Mouse (Mus musculus) bone marrow macrophage, adult 2 months (primary cell): Measurements from ENCODE around the gene A730049H05Rik. TPM values are rescaled to one million over a fixed set of nuclear protein-coding genes. Genes with fewer than 3 reads are reported as not detected.

Experiments used
- H3K27ac ChIP-seq: 2 replicates; pipeline ENCODE4 v1.5.1; 2012; ENCODE audit warnings: low read depth, low read length; ENCODE audit not compliant: insufficient read depth
- H3K4me1 ChIP-seq: 2 replicates; pipeline ENCODE4 v1.6.1; 2012; ENCODE audit warnings: low read length; ENCODE audit not compliant: control insufficient read depth, insufficient read depth
- H3K4me3 ChIP-seq: 2 replicates; pipeline ENCODE4 v1.5.1; 2012; ENCODE audit warnings: mild to moderate bottlenecking, low read length, moderate library complexity; ENCODE audit not compliant: insufficient read depth
- CTCF ChIP-seq: IDR thresholded peaks from 2 replicates; pipeline ENCODE4 v1.5.1; 2012; ENCODE audit warnings: low read depth, mild to moderate bottlenecking, low read length, moderate library complexity
- POLR2A ChIP-seq: IDR thresholded peaks from 2 replicates; pipeline ENCODE4 v1.6.1; 2012; ENCODE audit warnings: mild to moderate bottlenecking, low read depth, low read length, borderline replicate concordance
- polyA plus RNA-seq: library from polyadenylated mRNA; stranded (reverse); fragments of >200 nt; gene quantifications from 2 replicates; pipeline ENCODE4 v1.2.4, GENCODE M21; 2012; ENCODE audit not compliant: missing spikeins, insufficient read depth, insufficient read length

A730049H05Rik gene
- polyA plus RNA-seq, 1 experiment = not detected

DNA sequence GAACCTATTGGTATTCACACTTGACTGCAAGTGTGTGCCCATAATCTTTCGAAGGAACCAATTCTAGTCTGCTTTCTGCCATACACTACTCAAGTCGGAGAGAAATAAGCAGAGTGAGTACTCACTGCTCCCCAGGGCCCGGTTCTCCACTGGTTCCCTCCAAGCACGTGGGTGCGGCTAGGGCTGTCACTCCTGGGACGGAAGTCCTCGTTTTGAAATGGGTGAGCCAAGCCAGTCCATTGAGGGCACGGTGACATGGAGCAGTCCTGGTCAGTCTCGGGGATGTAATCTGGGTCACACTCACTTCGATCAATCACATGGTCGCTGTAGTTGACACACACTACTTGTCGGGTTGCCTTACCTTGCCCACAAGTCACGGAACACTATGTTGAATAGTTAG, 41.5 kb downstream of the A730049H05Rik start:
- Histone ChIP-seq H3K27ac (no peak overlapping the region), H3K4me1 (no peaks in the 10 kb centered on the region), H3K4me3 (no peak overlapping the region)
- TF ChIP-seq POLR2A = no peak
- TF ChIP-seq CTCF = no peak

GRCm38 (mm10) chr6:92858721-92859510, 42.6 kb downstream of the A730049H05Rik start:
- no peaks in the 10 kb centered on the region for H3K4me1 ChIP-seq
- no peak overlapping the region for H3K27ac ChIP-seq
- no peak overlapping the region for H3K4me3 ChIP-seq
- TF ChIP-seq CTCF (no peak), POLR2A (no peak)

- no peaks in the 10 kb centered on the region for H3K4me1 ChIP-seq
- H3K4me3 ChIP-seq = no peak overlapping the region
- no peak overlapping the region for H3K27ac ChIP-seq
- TF ChIP-seq CTCF = no peak
- TF ChIP-seq POLR2A = no peak
Observed at GRCm38 (mm10) chr6:92860285-92860912, 44.1 kb downstream of the A730049H05Rik start.

DNA sequence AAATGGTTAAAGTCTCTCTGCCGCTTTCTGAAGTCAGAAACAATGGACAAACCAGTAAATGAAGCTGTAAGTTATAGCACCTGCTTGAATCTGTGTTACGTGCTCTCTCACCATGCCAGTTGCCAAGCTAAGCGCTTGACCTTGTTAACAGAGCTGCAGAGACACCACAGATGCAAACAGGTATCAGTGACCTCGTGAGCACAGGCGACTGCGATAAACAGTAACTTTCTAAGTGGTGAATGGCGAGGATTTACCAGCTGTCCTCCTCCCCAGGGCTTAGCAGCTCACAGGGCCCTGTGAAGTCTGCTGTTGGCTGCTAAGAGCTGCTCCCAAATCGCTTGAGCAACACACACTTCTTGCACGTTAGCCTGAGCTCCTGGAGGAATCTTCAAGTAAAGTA, 46.3 kb downstream of the A730049H05Rik start:
- TF ChIP-seq CTCF (no peak), POLR2A (no peak)
- H3K4me1 ChIP-seq = no peaks in the 10 kb centered on the region
- H3K4me3 ChIP-seq = no peak overlapping the region
- H3K27ac ChIP-seq = no peak overlapping the region

- TF ChIP-seq POLR2A (no peak), CTCF (no peak)
- Histone ChIP-seq H3K4me3 (no peak within 1 kb of the TSS), H3K27ac (no peak within 1 kb of the TSS), H3K4me1 (no peaks in the 10 kb centered on the region)
Observed at GRCm38 (mm10) chr6:92869089-92869581, 52.9 kb downstream of the A730049H05Rik start, which contains the start of gene Gm15737. Gene Gm15737 (plus strand): TSS chr6:92869357.

DNA sequence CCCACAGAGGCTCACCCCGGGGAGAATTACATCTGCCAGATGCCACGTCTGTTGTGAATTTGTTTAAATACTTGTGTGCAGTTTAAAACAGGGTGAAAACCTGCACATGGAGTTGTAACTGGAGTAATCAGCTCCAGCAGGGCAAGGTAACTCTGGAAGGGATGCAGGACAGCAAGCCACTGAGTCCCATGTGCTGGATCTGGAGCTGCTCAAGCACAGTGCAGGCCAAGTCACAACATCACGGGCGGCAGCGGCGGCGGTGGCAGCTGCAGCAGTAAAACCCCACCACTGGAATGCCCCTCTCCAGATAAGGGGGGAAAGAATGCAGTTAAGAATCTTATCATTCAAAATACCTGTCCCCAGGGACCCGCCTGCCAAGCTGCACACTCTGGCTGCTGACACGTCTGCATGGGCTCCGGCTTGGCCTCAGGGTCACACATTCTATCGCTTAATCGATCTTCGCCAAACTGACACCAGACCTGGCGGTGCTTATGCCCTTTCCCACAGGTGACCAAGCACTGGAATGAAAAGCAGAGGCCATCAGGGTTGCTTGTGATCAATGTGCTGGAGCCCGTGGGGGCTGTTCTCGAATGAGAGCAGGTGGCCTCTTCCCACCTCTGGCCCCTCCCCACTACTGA, 53.4 kb downstream of the A730049H05Rik start:
- TF ChIP-seq CTCF (no peak), POLR2A (no peak)
- no peak overlapping the region for H3K4me3 ChIP-seq
- no peaks in the 10 kb centered on the region for H3K4me1 ChIP-seq
- H3K27ac ChIP-seq = no peak overlapping the region

- no peaks in the 10 kb centered on the region for H3K4me1 ChIP-seq
- H3K27ac ChIP-seq = no peak overlapping the region
- TF ChIP-seq POLR2A = no peak
- TF ChIP-seq CTCF = no peak
- no peak overlapping the region for H3K4me3 ChIP-seq
Observed at GRCm38 (mm10) chr6:92871813-92872212, 55.5 kb downstream of the A730049H05Rik start.

DNA sequence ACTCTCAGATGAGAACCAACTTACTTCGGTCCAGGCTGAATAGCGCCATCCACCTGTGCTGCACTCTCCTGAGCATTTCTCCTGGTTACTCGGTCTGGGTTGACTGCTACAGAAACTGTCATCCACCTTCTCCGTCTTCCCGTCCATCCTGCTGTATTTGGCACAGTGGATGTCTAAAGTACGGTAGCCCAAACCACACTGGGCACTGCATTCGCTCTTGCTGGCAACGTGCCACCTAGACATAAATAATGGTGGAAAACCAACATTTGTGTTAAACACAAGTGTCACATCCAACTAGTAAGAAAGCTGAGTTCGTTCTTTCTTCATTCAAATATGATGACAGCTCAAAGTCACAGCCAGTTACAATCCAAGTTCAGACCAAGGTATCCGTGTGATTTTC, 56.5 kb downstream of the A730049H05Rik start:
- TF ChIP-seq CTCF (no peak), POLR2A (no peak)
- H3K4me1 ChIP-seq = no peaks in the 10 kb centered on the region
- no peak overlapping the region for H3K4me3 ChIP-seq
- H3K27ac ChIP-seq = no peak overlapping the region

DNA sequence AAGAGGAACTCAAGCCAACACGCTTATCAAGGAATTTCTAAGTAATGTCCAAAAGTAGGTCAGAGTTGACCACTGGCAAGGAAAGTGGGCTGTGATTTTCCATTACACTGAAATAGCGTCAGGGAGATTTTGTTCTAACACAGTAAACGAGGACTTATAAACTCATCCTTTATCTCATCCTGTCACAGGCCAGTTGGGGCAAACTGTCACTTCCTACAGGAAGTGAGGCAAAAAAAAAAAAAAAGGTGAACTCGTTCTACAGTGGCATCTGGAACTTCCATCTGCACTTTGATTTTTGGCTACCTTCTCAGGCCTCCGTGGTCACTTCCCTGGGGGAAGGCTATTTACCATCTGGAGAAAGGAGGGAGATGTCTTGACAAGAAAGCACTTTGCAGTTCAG, 58.6 kb downstream of the A730049H05Rik start:
- TF ChIP-seq POLR2A = no peak
- TF ChIP-seq CTCF = no peak
- H3K4me1 ChIP-seq = no peaks in the 10 kb centered on the region
- H3K27ac ChIP-seq = no peak overlapping the region
- no peak overlapping the region for H3K4me3 ChIP-seq
